Mouse (Mus musculus) heart, postnatal 14 days (tissue): ENCODE measurements at regions not wholly inside any gene's neighbourhood (a gene's known extent, or its start where the extent isn't known, plus 50 kb on each side); places are given as distances from the start of the nearest gene placed in this dataset.
A peak's percentile ranks its signal among the peaks of the same experiment; 100 is the strongest.

Experiments
- DNase-seq, 2 experiments: peaks; one replicate each; pipeline ENCODE4 v3.0.0; 2021 to 2022
- intact Hi-C: fragments of 180-260 bp; cut with DNase I; formaldehyde crosslinking; loops from one replicate; pipeline ENCODE4 v1.15.1; 2025

DNA sequence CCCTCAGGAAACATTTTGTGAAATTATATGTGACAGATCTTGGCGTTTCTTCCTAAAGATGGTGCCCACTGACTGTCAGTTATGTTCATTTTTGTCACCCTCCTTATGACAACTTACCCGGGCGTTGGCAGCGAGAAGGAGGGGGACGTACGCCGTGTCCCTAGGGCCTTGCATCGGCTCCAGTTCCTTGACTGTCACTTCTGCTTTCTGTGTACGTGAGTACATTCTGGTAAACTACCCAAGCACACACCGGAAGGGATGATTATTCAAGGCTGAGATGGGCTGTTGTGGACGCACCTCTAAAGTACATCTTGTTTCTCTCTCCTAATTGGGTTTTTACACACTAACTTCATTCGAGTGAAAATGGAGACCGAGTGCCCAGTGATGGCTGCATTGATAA, 120.2 kb downstream of the Edn3 start:
- intact Hi-C loops, result no loop called here
- DNase-seq, result no peak

DNA sequence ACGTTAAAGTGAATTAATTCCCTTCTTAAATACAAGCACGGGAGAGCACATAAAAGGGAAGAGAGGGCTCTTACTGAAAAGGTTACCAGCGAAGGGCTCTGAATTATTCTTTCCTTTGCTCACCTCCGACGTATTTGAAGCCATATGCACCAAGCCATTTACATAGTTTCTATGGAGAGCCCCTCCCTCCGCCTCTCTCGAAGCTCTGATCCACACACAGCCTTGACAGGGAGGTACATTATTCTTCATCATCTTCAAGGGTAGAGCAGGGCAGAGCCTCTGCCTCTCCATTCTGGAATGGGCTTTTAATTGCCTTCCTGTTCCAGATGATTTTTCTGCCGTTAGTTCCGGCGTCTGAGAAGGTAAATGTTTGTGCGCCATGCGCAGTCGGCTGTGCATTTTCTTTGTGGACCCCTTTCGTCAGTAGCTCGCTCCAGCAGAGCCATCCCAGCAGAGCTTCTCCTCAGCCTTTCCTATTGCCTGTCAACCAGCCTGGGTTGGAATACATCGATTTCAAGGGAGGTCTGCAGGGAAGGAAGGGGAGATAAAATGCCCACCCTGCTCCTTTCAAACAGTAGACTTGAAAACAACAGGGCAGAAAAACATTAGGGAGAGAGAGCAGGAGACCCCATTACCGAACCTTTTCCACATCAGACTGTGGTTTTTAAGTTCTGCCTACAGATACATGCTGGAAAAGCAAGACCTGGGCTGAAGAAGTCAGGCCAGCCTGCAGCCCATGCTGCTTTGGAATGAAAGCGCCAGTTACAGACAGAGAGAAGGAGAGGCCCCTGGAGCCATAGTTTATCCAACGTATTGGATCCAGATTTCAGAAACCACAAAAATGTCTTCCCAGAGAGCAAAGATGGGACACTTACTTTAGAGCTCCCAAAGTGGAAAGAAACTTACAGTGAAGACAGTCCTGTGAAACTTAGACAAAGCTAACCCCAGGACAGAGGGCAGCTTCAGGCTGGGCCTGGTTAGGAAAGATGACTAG, 124.1 kb downstream of the Edn3 start:
- DNase-seq, result no peak
- intact Hi-C loops, result no loop called here

DNA sequence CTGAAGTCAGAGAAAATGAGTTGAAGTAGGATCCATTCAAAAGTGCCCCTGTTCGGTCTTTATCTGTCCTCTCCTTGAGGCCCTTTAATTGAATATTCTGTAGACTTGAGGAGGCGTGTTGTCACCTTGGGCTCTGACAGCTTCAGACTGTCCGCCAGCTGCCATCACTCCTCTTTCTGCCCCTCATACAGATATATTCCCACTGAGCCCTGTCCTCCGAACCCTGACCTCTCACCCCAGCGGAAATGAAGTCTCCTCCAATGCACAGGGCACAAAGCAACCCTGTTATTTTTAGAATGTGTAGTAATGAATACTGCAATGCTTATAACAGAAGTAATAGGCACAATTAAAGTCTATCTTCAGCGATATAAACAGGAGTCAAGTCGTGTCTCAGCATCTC, 117.4 kb upstream of the Gm14444 start:
- intact Hi-C loops, result no loop called here
- no peak for DNase-seq

DNA sequence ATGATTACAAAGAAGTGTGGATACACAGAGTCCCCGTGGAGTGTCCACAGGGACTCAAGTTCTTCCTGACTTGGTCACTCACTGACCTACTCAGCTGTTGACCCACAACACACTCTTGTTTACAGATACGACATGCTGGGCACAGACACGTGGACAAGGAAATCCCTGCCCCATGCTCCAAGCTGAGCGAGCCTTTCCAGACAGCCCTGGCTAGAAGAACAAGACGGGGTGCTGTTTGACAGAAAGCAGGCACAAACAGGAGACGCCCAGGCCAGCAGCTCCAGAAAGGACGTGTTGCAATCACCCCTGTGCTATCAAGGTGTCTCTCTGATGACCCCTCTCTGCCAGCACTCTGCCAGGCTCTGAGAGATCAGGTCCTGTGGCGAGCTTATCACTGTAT, 112.6 kb upstream of the Gm14444 start:
- DNase-seq, result peak; percentile 20 to 23

DNA sequence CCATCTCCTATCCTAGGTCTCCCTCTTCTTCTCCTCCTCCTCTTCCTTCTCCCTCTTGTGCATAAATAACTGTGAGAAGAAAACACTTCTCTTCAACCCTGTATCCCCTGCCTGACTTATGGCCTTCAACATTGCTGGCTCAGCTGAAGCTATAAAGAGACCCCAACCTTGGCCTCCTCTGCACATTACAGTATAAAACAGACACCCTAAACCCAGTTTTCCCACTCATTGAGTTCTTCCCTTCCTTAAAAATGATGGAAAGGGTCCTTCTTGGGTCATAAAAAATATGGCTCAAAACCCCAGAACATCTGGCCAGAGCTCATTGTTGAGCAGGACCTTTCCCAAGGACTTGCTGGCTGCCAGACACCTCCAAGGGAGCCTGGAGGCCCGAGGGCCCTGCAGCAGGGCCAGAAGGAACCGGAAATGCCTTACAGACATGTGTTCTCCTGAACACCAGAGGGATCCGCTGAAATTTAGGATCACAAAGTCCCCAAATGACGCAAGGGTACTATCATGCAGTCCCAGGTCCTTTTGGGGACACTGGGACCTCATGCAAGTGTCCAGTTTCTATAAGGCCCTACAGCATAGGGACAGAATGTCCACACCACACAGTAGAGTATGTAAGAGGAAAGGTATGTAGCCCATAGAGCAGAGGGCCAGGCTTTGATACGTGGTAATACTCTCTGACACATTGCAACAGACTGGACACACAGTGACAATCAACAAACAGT, 109.9 kb upstream of the Gm14444 start:
- DNase-seq, result peak; percentile 11 to 23
- intact Hi-C loops, result loop anchor here (1.0 to 10.0 kb wide), 3 partner anchors 588 to 1715 kb away; no protein-coding TSS in a partner anchor

More for the DNA sequence above, 112.6 kb upstream of the Gm14444 start:
- intact Hi-C loops, result no loop called here

DNA sequence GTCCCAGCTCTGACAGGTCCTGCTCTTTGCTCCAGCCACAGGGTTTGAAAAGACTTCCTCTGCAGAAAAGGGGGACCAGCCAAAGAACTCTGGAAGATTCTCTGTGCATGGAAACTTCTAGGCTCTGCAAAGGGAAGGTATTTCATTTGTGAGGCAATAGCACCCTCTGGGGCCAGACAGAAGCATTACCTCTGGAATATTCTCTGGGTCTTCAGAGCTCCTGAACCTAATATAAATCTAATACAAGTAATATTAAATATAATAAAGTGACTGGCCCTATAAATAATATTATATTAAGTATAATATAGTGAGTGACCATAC, 109.4 kb upstream of the Gm14444 start:
- intact Hi-C loops, result loop anchor here (1.0 to 10.0 kb wide), 3 partner anchors 588 to 1716 kb away; no protein-coding TSS in a partner anchor
- DNase-seq, result peak; percentile 70 to 77

DNA sequence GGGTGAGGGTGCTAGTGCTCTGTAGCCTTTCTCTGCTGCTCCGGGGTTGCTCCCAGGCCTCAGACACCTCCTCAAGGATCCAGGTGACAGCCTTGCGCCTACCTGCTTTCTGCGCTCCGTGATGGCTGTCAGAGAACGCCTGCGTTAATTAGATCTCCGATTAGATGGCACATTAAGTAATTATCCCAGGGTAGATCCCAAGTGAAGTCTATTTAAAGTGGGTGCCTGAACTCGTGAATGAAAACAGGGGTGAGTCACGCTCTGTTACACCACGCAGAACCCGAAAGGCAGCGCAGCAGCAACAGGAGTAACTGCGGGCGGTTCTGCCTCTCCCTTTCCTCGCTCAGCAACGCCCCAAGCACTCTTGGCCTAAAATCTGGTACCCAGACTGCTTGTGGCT, 108.2 kb upstream of the Gm14444 start:
- no peak for DNase-seq
- intact Hi-C loops, result loop anchor here (2.0 to 10.0 kb wide), 3 partner anchors 43 to 1717 kb away; no protein-coding TSS in a partner anchor

DNA sequence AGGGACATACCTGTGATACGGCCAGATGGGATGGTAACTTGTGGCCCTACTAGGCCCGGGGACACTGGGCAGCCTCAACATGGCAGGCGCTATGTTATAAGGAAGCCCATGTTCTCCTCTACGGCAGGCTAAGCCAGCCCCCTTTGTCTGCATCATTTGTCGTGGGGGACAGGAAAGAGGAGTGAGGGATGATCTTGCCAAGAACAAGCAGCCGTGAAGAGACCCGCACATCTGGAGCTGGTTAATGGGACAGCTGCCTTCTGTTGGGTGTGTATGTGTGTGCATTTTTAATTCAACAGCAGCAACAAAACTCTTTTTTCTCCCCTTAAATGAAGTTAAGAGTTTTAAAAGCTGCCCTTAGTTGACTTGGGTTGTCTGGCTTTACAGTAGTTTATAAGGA, 106.4 kb upstream of the Gm14444 start:
- intact Hi-C loops, result loop anchor here (2.0 to 10.0 kb wide), 4 partner anchors 45 to 1719 kb away; no protein-coding TSS in a partner anchor

DNA sequence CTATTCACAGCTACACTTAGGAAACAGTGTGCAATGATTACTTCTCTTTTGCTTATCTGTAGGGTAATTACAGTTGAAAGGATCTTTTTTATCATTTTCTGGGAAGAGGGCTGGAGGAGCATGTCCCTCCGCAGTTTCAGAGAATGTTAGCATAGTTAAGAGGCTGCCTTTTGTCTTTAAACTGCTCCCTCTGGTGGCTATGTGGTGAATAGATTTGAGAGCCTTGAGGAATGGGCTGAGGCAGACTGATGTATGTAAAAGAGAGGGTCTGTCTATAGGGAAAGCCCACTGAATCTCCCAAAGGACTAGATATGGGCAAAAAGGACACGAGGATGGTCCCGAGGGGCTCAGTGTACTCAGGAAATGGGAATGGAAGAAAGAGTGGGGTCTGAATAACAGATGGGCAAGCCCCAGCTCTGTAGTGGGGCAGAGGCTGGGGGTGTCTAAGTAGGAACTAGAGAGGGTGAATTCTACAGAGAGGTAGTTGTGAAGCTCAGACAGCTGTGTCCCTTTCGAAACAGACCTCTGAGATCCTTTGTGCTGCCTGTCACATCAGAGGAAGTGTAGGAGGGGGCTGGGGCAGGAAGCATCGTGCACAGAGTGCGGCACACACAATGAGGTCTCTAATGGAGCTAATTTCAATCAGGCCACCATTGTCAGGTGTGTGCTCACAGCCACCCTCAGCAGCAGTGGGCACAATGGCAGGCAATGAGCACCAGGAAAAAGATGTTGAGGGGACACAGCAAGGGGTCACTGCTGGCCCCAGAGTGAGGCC, 104.0 kb upstream of the Gm14444 start:
- intact Hi-C loops, result loop anchor here (2.0 to 10.0 kb wide), 2 partner anchors 231 to 1721 kb away; no protein-coding TSS in a partner anchor

More for the DNA sequence above, 106.4 kb upstream of the Gm14444 start:
- DNase-seq, result peak in 1 of 2 experiments; percentile 18

DNA sequence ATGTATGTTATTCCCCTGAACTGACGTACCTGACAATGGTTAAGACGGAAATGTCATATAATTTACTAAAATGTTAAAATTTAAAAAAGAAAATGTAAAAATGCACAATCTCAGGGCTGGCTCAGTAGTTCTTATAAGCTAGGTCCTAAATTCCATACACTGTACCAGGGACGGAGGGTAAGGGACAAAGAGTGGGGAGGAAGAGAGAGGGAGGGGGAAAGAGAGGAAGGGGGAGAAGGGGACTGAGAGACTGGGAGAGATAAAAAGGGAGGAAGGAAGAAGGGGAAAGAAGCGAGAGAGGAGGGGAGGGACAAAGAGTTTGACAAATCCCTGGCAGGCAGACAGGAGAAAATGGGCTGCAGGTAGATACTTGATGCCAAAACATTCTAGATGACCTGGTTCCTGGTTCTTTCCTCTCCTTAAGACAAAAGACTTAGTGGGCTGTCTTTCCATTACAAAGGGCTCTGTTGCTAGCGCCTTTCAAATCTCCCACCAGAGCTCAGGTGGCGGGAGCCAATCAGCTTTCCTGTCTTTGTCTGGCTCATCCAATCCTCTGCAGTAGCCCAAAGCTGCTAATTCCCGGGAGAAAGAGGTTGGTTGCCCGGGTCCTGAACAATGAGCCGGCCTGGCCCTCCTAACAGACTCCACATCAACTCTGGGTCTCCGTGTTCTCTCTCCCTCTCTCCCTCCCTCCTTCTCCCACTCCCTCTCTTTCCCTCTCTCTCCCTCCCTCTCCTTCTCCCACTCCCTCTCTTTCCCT, 92.7 kb upstream of the Gm14444 start:
- no peak for DNase-seq
- intact Hi-C loops, result no loop called here

More for the DNA sequence above, 104.0 kb upstream of the Gm14444 start:
- DNase-seq, result peak; percentile 16 to 63

DNA sequence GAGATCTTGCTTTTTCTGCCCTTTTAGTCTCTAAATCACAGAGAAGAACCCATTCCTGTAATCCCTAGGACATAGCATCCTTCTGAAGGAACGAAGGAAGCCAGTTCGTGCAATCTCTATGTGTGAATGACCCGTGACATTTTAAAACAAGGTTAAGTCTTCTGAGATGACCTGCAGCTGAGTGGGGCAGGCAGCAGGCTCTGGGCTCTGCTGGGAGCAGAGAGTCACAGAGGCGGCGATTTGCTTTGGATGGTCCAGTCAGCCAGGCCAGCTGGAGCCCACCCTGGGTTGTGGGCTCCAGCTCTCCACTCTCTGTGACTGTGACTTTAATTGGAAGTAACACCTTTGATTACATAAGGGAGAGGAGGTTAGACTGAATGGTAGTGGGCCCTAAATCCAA, 92.1 kb upstream of the Gm14444 start:
- intact Hi-C loops, result no loop called here
- DNase-seq, result no peak

DNA sequence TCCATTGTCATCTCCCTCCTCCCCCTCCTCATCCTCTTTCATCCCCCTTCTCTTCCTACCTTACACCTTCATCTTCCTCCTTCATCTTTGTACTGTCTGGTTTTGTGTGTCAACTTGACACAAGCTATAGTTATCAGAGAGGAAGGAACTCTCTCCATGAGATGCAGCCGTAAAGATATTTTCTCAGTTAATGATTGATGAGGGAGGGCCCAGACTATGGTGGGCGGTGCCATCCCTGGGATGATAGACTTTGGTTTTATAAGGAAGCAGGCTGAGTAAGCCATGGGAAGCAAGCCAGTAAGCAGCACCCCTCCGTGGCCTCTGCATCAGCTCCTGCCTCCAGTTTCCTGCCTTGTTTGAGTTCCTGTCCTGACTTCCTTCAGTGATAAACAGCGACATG, 87.8 kb upstream of the Gm14444 start:
- no peak for DNase-seq
- intact Hi-C loops, result no loop called here

DNA sequence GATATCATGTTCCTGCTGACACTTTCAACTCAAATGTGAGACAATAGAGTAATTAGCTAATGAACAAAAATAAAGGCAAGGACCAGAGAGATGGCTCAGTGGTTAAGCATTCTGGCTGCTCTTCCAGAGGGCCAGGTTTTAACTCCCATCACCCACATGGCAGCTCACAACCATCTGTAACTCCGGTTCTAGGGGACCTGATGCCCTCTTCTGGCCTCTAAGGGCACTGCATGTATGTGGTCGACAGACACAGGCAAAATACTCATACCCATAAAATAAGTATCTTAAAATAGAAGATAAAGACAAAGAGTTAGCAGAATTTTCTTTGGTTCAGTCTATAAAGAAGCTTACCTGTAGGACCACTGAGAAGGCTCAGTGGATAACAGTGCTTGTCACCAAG, 80.3 kb upstream of the Gm14444 start:
- intact Hi-C loops, result no loop called here
- no peak for DNase-seq

DNA sequence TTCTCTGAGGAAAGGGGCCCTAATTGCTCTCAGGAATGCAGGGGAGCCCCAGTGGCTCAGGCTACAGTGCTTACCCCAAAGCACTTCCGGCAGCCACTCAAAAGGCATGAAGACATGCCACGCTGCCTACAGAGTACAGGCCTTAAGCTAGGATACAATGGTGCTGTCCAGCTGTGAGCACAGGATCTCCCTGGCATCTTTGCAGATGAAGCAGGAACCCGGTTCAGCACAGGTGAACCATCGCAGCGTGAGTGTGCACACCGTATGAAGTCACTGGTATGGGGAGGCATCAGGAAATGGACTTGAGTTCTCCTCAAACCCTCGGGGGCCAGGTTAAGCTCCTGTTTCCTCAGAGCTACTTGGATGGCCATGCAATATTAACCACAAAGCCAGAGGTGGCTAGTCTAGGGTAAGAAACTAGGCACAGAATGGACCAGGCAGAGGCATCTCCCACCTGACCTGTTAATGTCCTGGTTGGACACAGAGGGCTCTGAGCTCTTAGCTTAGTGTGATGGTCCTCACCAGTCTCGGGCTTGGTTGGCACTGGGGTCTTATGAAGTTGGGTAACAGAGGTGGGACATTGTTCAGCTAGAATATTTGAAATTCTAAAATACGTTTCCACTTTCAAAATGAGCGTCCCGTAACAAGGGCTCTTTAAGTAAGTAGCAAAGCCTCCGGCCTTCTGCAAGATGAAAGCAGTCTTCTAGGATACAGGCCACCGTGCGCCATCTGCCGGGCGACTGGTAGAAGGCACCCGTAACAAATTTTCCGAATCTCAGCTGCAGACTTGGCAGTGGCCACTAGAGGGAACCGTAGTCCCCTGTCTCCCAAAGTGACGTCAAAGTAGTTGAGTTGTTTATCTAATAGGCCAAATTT, 77.7 kb upstream of the Gm14444 start:
- intact Hi-C loops, result no loop called here
- peak; percentile 84 to 87 for DNase-seq

DNA sequence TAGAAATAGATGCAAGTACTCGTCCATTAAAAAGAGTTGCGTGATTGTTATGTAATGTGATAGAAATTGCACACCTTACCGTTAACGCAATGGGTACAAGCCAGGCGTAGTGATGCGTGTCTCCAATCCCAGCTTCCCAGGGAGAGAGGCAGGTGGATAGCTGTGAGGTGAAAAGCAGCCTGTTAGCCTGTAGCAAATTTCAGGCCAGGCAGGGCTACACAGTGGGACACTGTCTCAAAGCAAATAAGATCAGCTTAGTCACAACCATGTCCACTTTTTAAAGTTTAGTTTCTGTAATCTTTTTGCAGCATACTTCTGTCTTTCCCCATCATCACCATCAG, 77.1 kb upstream of the Gm14444 start:
- DNase-seq, result no peak
- intact Hi-C loops, result no loop called here

DNA sequence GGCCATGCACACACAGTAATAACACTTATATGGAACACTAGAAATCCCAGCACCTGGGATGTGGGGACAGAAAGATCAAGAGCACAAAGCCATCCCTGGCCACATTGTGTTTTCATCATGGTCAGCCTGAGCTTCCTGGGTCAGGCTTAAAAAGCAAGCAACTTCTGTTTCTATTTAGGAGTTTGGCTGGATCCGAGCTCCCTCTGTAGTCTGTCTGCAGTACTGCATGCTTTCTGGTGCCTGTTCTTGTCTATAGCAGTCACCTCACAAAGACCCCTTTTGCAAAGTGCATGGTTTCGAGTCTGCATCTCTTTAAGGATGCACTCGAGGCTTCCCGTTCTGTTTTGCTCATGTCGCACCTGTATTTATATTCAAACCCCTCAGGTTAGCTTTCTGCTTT, 73.4 kb upstream of the Gm14444 start:
- intact Hi-C loops, result no loop called here
- DNase-seq, result peak in 1 of 2 experiments; percentile 23

DNA sequence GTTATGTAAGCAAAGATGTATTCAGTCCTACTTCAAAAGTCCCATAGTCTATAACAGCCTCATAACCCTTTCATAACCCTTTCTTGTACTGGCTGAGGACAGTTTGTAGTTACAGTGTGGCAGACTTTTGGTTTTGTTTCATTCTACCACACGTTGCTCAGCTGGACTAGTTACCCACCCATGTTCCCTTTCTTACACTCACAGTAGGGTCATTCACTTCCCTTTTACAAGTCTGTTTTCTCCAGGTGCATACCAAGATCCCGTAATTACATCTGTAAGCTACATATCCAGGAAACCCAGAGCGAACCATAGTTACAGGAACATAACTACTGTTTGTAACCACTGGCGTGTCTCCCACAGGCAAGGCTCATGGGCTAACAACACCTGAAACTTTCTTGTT, 72.1 kb upstream of the Gm14444 start:
- no peak for DNase-seq
- intact Hi-C loops, result no loop called here

DNA sequence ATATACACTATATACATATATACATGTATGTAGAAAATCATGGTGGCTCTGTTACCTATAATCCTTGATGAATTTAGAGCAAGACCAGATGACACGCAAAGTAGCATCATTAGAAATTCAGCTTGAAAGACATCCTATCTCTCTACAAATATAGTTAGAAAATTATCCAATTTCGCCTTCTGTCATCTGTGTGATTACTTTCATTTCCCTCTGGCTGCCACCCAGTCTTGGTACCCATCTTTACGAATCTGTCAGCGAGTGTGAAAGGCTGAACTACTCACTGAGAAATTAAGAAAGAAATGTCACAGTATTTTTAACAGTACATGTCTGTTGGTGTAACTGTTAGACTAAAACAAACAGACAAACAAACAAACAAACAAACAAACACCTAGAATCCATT, 67.8 kb upstream of the Gm14444 start:
- intact Hi-C loops, result no loop called here

DNA sequence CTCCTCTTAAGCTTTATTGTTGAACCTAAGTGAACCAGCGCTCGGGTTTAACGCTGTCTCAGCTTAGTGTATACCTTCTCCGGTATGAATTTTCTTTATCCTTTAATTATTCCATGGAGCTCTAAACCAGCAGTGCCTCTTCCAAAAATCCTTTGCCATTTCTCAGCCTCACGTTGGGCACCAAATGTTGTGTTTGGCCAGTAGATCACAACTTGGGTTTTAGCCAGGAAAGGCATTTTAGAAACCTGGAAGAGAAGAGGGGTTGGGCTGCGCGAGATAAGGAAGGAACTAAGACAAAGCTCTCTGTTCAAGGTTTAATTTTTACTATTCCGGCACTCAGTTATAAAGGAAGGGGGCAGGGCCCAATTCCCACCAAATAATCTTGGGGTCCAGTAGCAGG, 61.9 kb upstream of the Gm14444 start:
- DNase-seq, result no peak
- intact Hi-C loops, result no loop called here

More for the DNA sequence above, 67.8 kb upstream of the Gm14444 start:
- DNase-seq, result no peak
